Mouse (Mus musculus) cerebellum, postnatal 25 days (tissue): ENCODE measurements around the gene Matn4.
"Not testable (repeated sequence)": the region's sequence is repeated elsewhere in the genome, so short reads cannot be mapped to it uniquely, and the experiment has no call there.

ENCODE experiments used
- DNase-seq, 2 experiments: peaks; one replicate each; pipeline ENCODE4 v3.0.0; 2021; ENCODE audit warnings: mixed read lengths in 2 of 2

The Matn4 gene

DNA sequence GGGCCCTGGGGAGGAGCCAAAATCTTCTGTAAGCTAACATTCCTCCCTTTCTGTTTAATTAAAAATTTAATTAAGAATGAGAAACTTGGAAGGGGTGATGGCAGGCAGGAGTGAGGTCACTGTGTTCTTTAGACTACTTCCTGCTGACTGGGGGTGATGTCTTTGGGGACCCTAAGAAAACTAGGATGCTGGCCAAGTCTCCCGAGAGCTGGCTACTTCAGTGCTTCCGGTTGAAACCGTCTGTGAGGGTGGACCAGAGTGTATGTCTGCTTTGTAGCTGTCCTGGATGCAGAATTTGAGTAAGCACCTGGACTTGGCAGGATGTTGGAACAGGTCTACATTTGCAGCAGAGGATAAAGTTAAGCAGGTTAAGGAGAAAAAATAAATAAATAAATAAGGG, 38.0 kb downstream of the Matn4 start:
- no peak for DNase-seq

DNA sequence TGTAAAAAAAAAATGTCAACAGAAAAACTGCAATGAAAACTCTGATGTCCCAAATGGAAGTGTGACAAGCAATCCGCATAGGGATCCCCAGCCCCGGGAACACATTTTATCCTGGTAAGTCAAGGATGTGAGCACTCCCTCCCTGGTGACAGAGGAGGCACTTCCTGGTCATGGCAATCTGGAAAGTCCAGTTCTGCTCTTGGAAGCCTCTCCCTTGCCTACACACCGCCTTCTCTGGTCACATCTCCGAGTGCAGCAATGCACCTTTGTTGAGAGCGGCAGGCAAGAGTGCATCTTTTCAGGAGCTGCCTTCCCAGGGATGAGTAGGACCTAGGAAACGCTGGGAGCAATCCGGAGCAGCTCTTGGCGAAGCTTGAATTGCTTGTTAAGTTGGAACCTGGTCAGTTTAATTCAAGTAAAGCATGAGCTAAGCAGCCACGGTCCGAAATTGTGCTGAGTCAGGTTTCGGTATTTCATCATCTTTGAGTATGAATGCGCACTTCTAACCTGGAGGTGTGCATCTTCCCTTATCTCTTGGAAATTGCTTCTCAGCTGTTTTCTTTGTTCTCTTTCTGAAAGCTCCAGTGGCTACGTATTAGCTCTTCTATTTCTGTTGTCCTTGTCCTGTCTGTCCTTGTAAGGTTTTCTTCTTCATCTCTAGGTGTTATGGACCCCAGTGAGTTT, 43.8 kb downstream of the Matn4 start:
- DNase-seq: no peak

DNA sequence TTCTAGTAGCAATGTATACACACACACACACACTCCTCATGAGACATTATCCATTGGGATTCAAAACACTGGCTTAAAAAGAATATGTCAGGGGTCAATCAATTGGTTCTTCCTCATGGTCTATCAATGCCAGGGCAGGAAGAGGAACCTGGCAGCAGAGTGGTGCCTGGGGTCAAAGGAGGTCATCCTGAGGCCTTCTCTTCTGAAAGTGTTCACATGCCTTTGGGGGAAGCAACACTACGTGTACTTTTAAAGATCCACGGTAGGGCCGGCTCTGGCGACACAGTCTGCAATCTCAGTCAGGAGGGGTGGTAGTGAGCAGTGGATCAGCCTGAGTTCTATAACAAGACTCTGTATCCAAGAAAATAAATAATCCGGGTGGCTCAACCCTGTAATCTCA, 45.3 kb downstream of the Matn4 start:
- no peak for DNase-seq

DNA sequence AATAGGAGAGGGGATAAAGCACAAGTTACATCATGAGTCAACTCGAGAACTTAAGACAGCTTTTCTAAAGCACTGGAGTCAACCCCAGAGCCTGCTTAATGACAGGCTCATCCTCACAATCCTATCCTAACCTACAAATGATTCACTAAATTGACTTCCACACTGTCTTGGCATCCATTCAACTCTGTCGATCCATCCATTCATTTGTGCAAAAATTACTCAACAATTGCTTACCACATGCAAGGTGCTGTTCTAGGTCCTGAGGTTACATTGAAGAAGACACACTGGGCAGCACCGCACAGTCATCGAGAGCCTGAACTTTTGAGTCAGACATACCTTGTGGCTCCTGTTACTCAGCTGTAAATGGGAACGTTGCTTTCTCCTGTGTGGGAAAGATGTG, 45.9 kb downstream of the Matn4 start:
- DNase-seq: no peak

DNA sequence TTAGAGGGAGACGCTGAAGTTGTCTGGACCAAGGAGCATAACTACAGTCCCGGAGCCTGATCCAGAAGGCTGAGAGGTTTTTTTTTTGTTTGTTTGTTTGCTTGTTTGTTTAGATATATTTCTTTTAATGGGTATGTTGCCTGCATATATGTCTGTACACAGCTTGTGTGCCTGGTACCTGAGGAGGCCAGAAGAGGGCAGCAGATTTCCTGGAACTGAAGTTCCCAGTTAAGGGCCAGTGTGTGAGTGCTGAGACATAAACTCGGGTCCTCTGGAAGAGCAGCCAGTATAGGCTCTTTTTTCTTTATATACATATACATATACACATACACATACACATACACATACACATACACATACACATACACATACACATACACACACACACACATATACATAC, 46.6 kb downstream of the Matn4 start:
- DNase-seq: no peak

DNA sequence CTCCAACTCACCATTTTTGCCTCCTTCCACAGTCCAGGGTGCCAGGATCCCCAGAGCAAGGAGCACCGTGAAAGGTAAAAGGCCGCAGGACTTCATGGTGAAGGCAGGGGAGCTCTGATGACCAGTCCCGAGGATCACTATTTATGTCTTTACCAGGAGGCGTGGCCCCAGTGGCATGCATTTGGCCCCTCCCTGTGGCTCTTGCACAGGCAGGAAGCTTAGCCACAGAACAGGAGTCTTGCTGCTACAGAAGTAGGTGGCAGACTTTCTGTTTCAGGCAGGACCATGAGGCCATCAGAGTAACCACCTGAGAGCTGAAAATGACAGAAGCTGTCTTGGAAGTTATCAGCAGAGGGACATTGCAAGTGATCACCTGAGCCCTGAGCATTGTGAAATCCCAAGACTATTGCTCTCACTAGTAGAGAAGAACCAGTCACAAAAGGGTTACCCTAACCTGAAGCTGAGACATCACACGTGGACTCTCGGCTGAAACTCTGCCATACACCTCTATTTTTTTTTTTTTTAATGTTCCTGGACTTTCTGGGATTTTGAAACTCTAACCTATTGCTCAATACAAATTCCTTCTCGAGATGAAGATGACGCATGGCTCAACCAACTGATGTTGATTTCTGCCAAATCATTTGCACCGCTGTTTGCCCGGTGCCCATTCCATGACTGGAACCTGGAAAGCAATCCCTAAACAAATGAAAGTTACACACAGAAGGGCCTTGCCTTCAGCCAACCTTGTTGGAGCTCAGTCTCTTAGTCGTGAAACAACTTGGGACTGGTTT, 48.6 kb downstream of the Matn4 start:
- DNase-seq: no peak

DNA sequence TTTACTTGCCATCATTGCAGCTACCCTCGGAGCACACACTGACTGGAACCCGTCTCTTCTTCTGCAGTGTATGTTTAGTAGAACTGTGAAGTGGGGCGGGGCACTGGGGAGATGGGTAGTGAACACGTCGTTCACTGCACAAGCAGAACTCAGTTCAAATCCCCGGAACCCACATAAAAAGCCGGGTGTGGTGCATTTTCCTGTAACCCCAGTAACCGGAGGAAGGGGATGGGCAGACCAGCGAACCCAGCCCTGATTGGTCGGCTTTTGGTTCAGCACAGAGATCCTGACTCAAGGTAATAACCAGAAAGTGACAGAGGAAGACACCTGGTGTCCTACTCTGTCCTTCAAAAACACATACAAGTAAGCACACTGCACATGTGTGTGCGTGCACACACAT, 51.6 kb downstream of the Matn4 start:
- no peak for DNase-seq

DNA sequence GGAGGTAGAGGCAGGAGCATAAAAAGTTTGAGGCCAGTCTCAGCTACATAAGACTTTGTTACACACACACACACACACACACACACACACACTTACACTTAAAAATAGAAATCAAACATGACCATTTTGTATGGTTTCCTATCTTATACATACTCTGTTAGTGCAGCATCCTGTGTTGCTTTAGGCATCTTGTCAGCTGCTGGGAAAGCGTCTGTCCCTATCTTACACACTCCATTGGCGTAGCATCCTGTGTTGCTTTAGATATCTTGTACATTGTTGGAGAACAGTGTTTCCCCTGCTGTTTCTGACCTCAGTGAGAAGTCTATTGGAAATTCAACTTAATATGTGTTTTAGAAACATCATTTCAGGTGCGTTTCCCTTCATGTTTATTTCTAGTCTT, 52.3 kb downstream of the Matn4 start:
- no peak for DNase-seq

DNA sequence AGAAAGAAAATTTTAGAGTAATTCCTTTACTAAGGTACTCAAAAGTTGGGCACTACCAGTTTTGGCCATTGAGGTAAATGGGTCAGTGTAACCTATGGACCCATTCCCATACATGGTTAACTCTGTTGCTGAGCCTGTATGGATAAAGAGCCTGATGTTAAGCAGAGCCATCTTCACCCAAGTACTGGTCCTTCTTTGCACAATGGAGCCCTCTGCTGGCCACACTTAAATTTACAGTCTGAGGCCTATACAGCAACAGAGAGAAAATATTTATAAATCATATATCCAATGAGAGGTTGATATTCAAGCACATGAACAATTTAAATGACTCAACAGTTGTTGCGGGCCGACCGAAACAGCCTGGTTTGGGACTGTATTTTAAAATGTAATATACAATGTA, 56.0 kb downstream of the Matn4 start:
- peak; percentile 10 to 47 for DNase-seq

DNA sequence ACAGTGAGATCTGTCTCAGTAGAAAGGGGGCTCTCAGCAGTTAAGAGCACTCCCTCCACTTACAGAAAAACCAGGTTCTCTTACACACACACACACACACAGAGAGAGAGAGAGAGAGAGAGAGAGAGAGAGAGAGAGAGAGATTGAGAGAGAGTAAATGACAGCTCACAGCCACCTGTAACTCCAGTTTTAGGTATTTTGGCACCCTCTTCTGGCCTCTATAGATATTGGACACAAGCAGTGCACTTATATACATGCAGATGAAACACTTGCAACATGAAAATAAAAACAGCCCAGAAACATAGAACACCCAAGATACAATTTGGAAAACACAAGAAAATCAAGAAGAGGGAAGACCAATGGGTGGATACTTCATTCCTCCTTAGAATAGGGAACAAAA, 57.3 kb downstream of the Matn4 start:
- DNase-seq: not testable (repeated sequence)

DNA sequence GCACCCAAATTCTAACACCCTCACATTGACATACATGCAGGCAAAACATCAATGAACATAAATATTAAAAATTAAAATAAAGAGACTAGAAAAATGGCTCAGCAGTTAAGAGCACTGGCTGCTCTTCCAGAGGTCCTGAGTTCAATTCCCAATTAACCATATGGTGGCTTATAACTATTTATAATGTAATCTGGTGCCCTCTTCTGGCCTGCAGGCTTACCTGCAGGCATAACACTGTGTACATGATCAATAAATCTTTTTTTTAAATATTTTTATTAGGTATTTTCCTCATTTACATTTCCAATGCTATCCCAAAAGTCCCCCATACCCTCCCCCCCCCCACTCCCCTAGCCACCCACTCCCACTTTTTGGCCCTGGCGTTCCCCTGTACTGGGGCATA, 61.2 kb downstream of the Matn4 start:
- not testable (repeated sequence) for DNase-seq
